Mouse (Mus musculus): ENCODE measurements around the gene Sstr3. TPM values are rescaled to one million over a fixed set of nuclear protein-coding genes. Genes with fewer than 3 reads are reported as not detected.

Sstr3 gene
- polyA plus RNA-seq, 1 experiment from 2014 or later, result 0.56 TPM

DNA sequence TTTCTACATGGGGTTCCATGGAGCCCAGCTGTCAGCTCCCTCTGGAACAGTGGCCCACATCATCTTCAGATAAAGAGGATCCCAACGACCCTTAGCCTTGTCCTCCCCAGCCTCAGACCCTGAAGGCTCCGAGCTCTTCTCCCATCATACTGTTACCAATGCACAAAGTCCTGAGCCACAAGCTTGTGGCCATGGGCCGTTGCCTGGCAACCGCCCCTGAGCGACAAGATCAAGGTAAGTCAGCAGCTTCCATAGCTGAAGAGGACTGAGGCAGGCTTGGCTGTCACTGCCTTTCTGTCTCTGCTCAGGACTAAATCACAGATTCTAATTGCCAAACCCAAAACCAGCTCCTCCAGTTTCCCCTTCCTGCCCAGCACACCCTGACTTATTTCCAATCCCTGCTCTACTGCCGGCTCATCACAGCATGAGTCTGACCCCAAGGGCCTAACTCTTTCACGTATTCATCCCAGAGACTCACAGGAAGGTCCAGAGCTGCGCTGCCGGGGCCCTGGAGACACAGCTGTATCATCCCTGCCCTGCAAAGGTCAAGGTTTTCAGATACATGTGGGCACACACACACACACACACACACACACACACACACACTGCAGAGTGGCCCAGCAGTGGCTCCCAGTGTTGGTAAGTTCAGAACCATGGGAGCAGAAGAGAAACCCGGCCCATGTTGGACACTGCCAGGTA is 8.6 kb downstream of the Sstr3 start:
- Histone ChIP-seq H3K9me3 (no peaks in the 10 kb centered on the region), H3K4me2 (no peak overlapping the region), H3K4me3 (no peak overlapping the region), H3K36me3 (replicated peaks) (no peaks in the 10 kb centered on the region), H3K27ac (peak overlapping the region; percentile 52; the same call in 1 of the 2 replicates), H3K9ac (0 out of 2 replicates have a peak overlapping the region, but pooled peaks have one; percentile 4), H3K27me3 (replicated peaks) (no peaks in the 10 kb centered on the region; the same call in none of the 2 replicates), H3K4me1 (peaks cover 24% of the 10 kb centered on the region)
- WGBS, result 36% methylated on average over 10 of the region's 10 CpGs
- ATAC-seq (replicated peaks), result no peak

DNA sequence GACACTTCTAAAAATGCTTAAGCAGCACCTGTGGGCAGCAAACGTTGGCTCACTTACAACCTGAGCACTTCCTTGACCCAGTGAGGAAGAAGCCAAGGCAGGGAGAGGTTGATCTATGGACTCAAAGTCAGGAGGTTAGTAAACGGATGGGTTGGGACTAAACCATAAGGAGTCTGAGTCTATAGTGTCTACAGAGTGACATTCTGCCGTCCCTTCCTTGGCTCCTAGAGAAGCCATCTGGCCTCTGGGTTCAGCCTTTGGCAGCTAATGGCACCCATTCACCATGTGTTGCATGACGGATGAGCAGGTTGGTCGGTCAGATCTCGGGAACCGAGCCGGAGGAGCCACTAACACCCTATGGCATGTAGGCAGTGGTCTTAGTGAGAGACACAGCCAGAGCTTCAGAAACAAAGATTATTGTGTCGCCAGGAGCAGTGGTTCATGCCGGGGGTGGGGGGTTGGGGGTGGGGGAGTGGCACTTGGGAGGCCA is 11.1 kb downstream of the Sstr3 start:
- H3K9me3 ChIP-seq, result no peaks in the 10 kb centered on the region
- no peaks in the 10 kb centered on the region for H3K36me3 ChIP-seq (replicated peaks)
- H3K4me1 ChIP-seq, result peaks cover 38% of the 10 kb centered on the region
- no peak overlapping the region for H3K4me3 ChIP-seq
- H3K9ac ChIP-seq, result no peak overlapping the region
- no peak for ATAC-seq (replicated peaks)
- 80% methylated on average over 10 of the region's 10 CpGs for WGBS
- no peaks in the 10 kb centered on the region; the same call in 1 of the 2 replicates for H3K27me3 ChIP-seq (replicated peaks)
- H3K27ac ChIP-seq, result no peak overlapping the region
- no peak overlapping the region for H3K4me2 ChIP-seq

DNA sequence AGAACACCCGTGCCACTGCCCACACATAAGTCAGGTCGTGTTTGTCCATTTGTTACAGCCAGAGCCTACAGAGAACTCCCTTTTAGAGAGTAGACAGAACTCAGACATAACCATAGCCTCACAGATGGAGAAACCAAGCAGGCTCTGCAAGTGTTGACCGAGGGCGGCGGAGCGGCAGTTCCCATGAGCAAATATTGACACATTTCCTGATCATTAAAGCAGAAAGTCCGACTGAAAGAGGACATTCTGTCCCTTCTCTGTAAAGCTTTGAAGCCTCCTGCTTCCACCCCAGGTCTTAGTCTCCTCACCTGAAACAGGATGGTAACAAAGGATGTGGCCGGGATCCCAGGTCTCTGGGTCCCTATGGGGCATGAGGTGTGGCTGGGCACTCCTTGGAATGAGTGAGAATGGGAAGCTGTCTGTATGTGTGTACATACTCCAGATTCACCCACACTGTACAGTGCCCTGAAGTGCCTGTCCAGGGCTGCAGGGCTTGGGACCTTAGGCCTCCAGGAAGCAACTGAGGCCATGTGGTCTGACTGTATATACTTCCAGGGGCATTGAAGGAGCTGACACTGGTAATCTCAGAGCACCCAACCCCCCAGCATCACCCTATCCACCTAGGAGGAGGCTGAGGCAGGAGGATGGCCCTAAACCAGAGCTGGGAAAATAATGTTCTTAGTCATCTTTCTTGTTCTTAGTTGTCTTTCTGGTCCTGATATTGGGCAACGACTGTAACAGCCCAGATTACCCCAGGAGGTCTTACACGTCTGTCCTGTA is 11.7 kb downstream of the Sstr3 start:
- Histone ChIP-seq H3K4me3 (no peak overlapping the region), H3K36me3 (replicated peaks) (no peaks in the 10 kb centered on the region), H3K27ac (0 out of 2 replicates have a peak overlapping the region, but pooled peaks have one; percentile 21), H3K4me2 (no peak overlapping the region), H3K4me1 (peaks cover 38% of the 10 kb centered on the region), H3K9ac (no peak overlapping the region), H3K9me3 (no peaks in the 10 kb centered on the region), H3K27me3 (replicated peaks) (no peaks in the 10 kb centered on the region; the same call in 1 of the 2 replicates)
- ATAC-seq (replicated peaks), result no peak
- WGBS, result 71% methylated on average over 10 of the region's 10 CpGs

- H3K36me3 ChIP-seq (replicated peaks), result no peaks in the 10 kb centered on the region
- ATAC-seq (replicated peaks), result peak; percentile 91
- under 1% methylated on average over 25 of the region's 25 CpGs for WGBS
- H3K9ac ChIP-seq, result peak overlapping the region; percentile 41; the same call in 1 of the 2 replicates
- peak overlapping the region; percentile 59 for H3K4me2 ChIP-seq
- H3K4me1 ChIP-seq, result peaks cover 38% of the 10 kb centered on the region
- no peaks in the 10 kb centered on the region for H3K27me3 ChIP-seq (replicated peaks)
- peak overlapping the region; percentile 84 for H3K27ac ChIP-seq
- no peaks in the 10 kb centered on the region for H3K9me3 ChIP-seq
- peak overlapping the region; percentile 33 for H3K4me3 ChIP-seq
These were observed 12.5 kb downstream of the Sstr3 start for GRCm38 (mm10) chr15:78531901-78532469.

DNA sequence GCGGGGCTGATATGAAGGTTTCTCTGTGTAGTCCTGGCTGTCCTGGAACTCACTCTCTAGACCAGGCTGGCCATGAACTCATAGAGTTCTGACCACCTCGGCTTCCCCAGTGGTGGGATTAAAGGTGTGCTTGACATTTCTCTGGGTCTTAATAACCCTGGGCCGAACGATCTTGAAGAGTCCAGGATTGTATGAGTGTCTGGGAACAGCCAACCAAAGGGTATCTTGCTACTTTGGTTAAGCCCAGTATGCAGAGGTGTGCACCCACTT is 13.1 kb downstream of the Sstr3 start:
- Histone ChIP-seq H3K27ac (peak overlapping the region; percentile 84; the same call in 1 of the 2 replicates), H3K4me3 (no peak overlapping the region), H3K9me3 (no peaks in the 10 kb centered on the region), H3K27me3 (replicated peaks) (no peaks in the 10 kb centered on the region), H3K36me3 (replicated peaks) (no peaks in the 10 kb centered on the region), H3K4me1 (peaks cover 38% of the 10 kb centered on the region), H3K4me2 (no peak overlapping the region; the same call in 1 of the 2 replicates), H3K9ac (peak overlapping the region; percentile 41; the same call in 1 of the 2 replicates)
- WGBS, result 76% methylated on average over 4 of the region's 4 CpGs
- ATAC-seq (replicated peaks), result no peak

- H3K9me3 ChIP-seq, result no peaks in the 10 kb centered on the region
- H3K4me3 ChIP-seq, result peak within 1 kb of the TSS; percentile 33
- no peaks in the 10 kb centered on the region for H3K27me3 ChIP-seq (replicated peaks)
- H3K36me3 ChIP-seq (replicated peaks), result no peaks in the 10 kb centered on the region
- ATAC-seq (replicated peaks), result no peak
- H3K4me2 ChIP-seq, result peak within 1 kb of the TSS; percentile 59
- 67% methylated on average over 17 of the region's 17 CpGs for whole genome bisulfite sequencing
- H3K4me1 ChIP-seq, result peaks cover 34% of the 10 kb centered on the region
- peak within 1 kb of the TSS; percentile 84 for H3K27ac ChIP-seq
- H3K9ac ChIP-seq, result peak within 1 kb of the TSS; percentile 41; the same call in 1 of the 2 replicates
These were observed 13.6 kb downstream of the Sstr3 start, which contains the start of gene C1qtnf6 for GRCm38 (mm10) chr15:78530671-78531450. C1qtnf6 (minus strand) TSS chr15:78531416.

DNA sequence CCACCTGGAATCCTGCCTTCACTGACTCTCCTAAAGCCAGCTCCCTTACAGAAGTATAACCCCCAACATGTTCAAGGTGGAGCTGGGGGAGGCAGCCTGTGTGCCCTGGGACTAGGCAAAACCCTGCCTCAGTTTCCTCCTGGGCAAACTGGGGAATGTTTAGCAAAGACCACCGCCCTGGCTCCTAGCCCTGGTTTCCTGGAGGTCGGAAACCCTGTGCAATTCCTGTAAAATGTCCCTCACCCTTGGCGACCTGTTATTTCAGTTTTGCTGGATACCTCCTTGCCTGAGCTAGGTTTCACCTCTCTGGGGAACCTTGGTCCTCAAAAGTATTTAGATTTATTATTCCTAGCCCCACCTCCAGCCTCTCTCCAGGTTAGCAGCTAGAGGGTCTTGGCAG is 14.3 kb downstream of the Sstr3 start:
- H3K9me3 ChIP-seq, result no peaks in the 10 kb centered on the region
- peak overlapping the region; percentile 50 for H3K4me2 ChIP-seq
- H3K4me3 ChIP-seq, result no peak overlapping the region
- no peak overlapping the region for H3K27ac ChIP-seq
- H3K9ac ChIP-seq, result no peak overlapping the region
- WGBS, result 64% methylated on average over 3 of the region's 3 CpGs
- H3K36me3 ChIP-seq (replicated peaks), result no peaks in the 10 kb centered on the region
- peaks cover 28% of the 10 kb centered on the region for H3K4me1 ChIP-seq
- no peak for ATAC-seq (replicated peaks)
- no peaks in the 10 kb centered on the region for H3K27me3 ChIP-seq (replicated peaks)

GRCm38 (mm10) chr15:78529428-78529990 is 15.0 kb downstream of the Sstr3 start:
- peak overlapping the region; percentile 50 for H3K4me2 ChIP-seq
- no peaks in the 10 kb centered on the region for H3K9me3 ChIP-seq
- ATAC-seq (replicated peaks), result peak; percentile 7; the same call in 1 of the 2 replicates
- H3K4me1 ChIP-seq, result peaks cover 28% of the 10 kb centered on the region
- peak overlapping the region; percentile 46 for H3K9ac ChIP-seq
- H3K4me3 ChIP-seq, result peak overlapping the region; percentile 25
- 5% methylated on average over 15 of the region's 15 CpGs for WGBS
- no peak overlapping the region for H3K27ac ChIP-seq
- no peaks in the 10 kb centered on the region for H3K36me3 ChIP-seq (replicated peaks)
- no peaks in the 10 kb centered on the region for H3K27me3 ChIP-seq (replicated peaks)

- peak overlapping the region; percentile 50 for H3K4me2 ChIP-seq
- no peaks in the 10 kb centered on the region for H3K36me3 ChIP-seq (replicated peaks)
- H3K27ac ChIP-seq, result no peak overlapping the region
- WGBS, result 55% methylated on average over 11 of the region's 11 CpGs
- peak overlapping the region; percentile 46 for H3K9ac ChIP-seq
- no peaks in the 10 kb centered on the region for H3K27me3 ChIP-seq (replicated peaks)
- peak overlapping the region; percentile 25; the same call in 1 of the 2 replicates for H3K4me3 ChIP-seq
- H3K9me3 ChIP-seq, result no peaks in the 10 kb centered on the region
- ATAC-seq (replicated peaks), result no peak
- H3K4me1 ChIP-seq, result peaks cover 28% of the 10 kb centered on the region
These were observed 15.6 kb downstream of the Sstr3 start for GRCm38 (mm10) chr15:78528726-78529411.

GRCm38 (mm10) chr15:78527973-78528372 is 16.5 kb downstream of the Sstr3 start:
- H3K4me3 ChIP-seq, result no peak overlapping the region
- peaks cover 28% of the 10 kb centered on the region for H3K4me1 ChIP-seq
- H3K36me3 ChIP-seq (replicated peaks), result no peaks in the 10 kb centered on the region
- 85% methylated on average over 7 of the region's 7 CpGs for WGBS
- H3K27me3 ChIP-seq (replicated peaks), result no peaks in the 10 kb centered on the region
- H3K27ac ChIP-seq, result no peak overlapping the region
- H3K9me3 ChIP-seq, result no peaks in the 10 kb centered on the region
- no peak overlapping the region for H3K4me2 ChIP-seq
- no peak overlapping the region for H3K9ac ChIP-seq
- ATAC-seq (replicated peaks), result no peak

DNA sequence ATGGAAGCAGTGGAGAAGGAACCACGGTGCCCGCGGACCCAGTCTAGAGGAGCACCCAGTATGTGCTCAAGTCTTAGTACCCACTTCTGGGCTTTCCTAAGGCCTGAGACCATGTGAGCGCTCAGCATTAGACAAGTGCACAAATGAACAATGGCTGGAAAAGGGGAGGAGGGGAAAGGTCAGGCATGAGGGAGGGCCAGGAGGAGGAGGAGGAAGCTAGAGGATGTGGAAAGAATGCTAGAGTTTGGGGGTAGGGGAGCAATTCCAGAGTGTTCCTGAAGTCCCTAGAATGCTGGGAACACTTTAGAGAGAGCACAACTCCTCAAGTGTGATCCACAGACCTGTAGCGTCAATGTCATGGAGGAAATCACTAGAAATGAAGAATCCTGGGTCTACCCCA is 20.3 kb downstream of the Sstr3 start:
- Histone ChIP-seq H3K27me3 (replicated peaks) (no peaks in the 10 kb centered on the region), H3K4me3 (no peak overlapping the region), H3K27ac (no peak overlapping the region), H3K36me3 (replicated peaks) (no peaks in the 10 kb centered on the region), H3K9ac (no peak overlapping the region), H3K9me3 (no peaks in the 10 kb centered on the region), H3K4me2 (no peak overlapping the region), H3K4me1 (peaks cover 4% of the 10 kb centered on the region)
- ATAC-seq (replicated peaks), result no peak
- 85% methylated on average over 5 of the region's 5 CpGs for WGBS

All from midbrain, embryonic 15.5 days (tissue).